Mouse (Mus musculus) retina, embryonic 14.5 days (tissue): ENCODE measurements at regions not wholly inside any gene's neighbourhood (a gene's known extent, or its start where the extent isn't known, plus 50 kb on each side); places are given as distances from the start of the nearest gene placed in this dataset.

ENCODE experiments used
- DNase-seq: peaks from one replicate; pipeline ENCODE4 v3.0.0-alpha.2; 2015; ENCODE audit warnings: low spot score

GRCm38 (mm10) chr4:83915871-83916270 lies 390.5 kb downstream of the Ccdc171 start:
- DNase-seq: no peak

- no peak for DNase-seq
Measured at GRCm38 (mm10) chr4:83917009-83917408, 391.7 kb downstream of the Ccdc171 start.

DNA sequence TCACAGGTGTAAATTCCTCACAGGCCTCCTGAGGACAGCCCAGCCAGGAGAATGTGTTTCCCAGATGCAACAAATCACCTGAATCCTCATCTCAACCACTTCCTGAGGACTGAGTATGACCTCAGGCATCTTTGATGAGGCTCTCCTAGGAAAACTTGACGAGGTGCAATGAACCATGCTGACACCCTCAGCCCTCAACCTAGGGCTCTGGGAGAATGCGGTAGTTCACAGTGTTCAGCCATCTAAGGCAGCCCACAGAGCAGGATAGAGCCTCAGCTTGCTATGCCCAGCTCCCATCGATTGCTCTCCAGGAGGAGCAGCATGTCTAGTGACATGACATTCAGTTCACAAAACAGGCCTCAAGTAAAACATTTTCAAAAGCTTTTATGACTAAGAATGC lies 392.7 kb downstream of the Ccdc171 start:
- DNase-seq: no peak

DNA sequence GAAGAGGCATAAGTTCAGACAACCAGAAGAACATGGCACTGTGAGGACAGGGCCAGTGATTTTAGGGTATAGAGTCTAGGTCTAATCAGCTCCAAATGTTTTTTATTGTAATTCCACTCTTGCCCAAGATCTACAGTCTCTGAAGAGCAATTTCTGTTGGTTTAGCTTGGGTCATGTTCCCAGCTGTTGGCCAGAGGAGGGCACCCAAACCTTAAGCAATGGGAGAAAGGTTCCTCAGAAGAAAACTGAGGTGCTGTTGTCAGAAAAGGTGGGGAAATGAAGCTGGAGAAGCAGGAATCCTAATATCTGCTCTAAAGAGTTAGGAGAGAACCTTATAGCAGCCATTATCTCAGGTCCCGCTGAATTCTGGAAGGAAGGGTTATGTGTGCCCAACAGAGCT lies 393.7 kb downstream of the Ccdc171 start:
- DNase-seq: no peak

DNA sequence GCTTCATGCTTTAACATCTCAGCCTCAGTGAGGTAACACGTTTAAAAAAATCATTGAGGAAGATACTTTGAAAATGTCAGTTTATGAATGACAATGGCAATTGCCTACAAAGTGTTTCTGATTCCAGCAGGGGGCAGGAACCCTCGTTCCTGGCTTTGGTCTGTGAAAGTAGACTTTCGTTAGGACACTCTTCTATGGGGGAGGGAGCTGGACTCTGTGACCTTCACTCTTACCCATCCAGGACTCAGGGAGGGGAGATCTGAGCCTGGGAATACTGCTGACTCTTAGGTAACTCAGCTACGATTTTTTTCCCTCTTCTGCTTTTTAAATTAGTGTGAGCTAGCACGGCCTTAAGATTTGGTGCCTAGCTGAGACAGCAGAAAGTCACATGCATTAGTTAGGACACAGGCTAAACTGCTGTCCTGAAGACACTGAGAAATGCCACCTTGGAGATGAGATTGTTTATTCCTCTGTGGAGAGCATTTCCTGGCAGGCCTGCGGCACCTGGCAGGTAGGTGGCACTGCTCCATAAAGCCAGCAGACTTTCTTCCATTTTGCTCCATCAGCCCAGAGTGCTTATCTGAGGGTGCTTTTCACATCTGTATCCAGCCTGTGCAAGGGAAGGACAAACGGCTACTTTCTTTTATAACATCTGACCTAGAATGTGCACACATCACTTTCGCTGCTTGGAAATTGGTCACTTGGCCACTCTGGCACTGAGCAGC lies 399.9 kb downstream of the Ccdc171 start:
- no peak for DNase-seq

DNA sequence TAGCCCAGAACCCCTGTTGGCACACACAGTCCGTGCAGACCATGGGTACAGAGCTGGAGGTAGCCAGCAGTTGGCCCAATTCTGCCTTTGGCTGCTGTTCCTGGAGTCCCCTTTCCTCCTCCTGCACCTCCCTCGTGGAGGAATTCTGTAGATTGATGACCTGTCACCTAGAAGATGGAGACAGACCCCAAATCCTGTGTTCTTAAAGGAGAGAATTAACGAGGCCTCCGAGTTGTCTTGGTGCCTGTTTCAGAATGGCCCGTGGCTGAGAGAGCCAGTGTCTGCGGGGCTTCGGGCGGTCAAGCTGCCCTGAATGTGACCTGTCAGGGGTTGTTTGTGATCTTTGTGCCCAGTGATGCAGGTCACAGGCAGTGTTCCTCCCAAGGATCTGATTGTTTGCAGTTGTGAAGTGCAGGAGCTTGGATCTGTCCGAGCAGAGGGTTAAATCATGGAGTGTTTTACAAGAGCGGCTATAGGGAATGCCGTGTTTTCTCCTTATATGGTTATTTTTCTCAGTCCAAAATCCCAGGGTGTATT lies 400.9 kb downstream of the Ccdc171 start:
- DNase-seq: peak; percentile 34

DNA sequence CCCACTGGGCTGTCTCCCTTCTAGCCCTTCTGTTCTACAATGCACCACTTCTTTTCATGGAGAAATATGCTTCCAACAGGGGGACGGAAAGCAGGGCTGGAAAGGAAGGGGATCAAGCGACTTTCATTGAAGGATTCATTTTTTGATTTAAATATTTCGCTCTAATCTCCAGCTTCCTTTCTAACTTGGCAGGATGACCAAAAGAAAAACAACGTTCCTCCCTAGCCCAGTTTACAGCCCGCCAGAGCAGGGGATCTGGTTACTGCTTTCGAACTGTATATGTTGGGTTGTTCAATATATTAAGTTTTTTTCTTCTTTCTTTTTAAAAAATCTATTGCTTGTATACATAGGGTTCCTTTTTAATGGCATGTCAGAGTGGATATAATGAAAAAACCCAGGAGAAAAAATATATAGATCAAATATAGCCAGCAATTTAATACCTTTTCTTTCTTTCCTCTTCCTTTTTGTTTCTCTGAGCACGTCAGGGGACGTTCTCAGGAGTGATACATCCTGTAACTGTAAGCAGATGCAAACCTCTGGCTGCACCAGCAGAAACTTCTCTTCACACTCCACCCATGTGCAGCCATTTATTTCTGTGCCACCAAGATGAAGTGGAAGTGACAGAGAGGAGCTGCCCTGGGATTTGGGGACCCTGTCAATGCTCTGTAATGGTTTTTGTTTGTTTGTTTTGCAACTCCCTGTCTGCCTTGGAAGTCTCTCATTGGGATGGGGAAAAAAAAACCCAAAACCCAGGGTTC lies 406.7 kb downstream of the Ccdc171 start:
- no peak for DNase-seq

DNA sequence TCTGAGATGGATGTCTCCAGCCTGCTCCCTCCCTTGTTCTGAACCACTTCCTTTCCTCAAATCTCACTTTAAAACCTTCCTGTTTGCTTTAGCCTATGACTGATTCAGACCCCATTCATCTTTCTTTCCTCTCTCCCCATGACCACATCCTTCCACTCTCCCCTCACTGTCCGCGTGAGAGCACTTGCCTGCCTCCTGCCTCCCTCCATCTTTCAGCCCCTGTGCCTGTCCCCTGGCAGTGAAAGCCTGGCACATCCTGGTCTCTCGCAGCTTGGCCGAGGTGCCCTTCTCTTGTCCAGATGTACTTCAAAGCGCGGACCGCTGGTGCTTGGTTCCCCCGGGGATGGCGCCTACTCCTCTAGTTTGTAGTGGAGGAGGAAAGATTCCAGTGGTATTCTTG lies 416.3 kb downstream of the Ccdc171 start:
- no peak for DNase-seq

DNA sequence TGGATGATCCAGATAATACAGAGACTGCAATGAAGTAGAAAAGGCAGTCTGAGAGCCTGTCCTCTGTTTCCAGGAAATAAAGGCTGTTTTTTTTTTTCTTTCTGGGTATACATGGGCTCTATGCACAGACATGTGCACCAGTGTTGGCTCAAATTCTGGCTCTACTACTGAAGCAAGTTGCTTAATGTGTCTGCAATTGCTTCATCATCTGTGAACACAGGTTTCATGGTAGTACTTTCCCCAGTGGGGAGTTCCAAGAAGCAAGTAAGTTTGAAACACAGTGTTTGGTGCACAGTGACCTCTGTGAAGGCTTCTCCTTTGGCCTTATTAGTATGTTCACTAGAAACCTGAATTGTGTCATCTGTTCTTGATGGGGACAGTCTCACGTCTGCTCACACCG lies 424.3 kb downstream of the Ccdc171 start:
- no peak for DNase-seq

- DNase-seq: no peak
Measured at GRCm38 (mm10) chr4:83950809-83951409, 425.6 kb downstream of the Ccdc171 start.

DNA sequence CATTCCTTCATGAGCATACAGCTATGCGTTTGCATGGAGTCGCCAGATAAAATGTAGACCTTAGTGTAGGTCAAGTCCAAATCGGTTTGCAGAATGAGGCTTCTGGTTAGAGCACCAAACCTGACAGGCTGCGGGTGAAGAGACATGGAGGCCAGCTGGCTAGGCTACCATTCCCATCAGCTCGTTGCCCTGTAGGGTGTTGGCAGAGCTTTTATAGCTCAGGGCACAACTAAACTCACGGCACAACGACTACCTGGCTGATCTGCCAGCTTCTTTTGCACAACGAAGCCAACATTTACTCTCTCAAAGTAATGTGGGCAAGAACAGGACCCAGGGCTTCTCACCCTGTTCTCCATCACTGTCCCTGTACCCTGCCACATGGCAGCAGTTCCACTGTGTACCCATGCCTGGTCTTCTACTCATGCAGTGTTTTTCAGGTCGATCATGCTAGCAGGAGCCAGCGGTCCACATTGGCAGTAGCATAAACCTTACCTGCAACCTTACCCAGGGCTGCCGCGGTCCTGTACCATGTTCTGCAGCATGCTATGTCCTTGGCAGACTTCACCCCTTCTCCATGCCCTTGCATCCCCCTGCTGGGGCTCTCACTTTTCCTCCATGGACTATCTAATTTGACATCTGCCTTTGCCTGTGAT lies 431.0 kb downstream of the Ccdc171 start:
- DNase-seq: no peak

- no peak for DNase-seq
Measured at GRCm38 (mm10) chr4:83957217-83957692, 431.9 kb downstream of the Ccdc171 start.

DNA sequence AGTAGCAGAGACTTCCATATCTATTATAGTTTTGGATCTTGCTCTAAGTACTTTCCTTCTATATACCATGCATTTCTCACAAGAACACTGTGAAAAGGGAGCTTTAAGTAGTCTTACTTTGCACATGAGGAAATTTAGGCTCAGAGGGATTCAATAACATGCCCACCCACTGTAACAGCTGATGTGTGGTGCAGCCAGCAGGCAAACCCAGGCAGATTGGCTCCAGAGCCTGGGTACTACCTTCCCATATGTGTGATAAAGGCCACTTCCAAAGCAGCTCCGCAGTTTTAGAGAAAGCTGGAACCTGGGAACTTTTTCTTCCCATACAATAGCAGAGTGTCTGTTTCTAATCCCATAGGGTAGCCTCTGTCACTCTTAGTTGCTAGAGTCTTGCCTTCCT lies 441.6 kb downstream of the Ccdc171 start:
- DNase-seq: no peak

GRCm38 (mm10) chr4:83973162-83973561 lies 447.8 kb downstream of the Ccdc171 start:
- no peak for DNase-seq

DNA sequence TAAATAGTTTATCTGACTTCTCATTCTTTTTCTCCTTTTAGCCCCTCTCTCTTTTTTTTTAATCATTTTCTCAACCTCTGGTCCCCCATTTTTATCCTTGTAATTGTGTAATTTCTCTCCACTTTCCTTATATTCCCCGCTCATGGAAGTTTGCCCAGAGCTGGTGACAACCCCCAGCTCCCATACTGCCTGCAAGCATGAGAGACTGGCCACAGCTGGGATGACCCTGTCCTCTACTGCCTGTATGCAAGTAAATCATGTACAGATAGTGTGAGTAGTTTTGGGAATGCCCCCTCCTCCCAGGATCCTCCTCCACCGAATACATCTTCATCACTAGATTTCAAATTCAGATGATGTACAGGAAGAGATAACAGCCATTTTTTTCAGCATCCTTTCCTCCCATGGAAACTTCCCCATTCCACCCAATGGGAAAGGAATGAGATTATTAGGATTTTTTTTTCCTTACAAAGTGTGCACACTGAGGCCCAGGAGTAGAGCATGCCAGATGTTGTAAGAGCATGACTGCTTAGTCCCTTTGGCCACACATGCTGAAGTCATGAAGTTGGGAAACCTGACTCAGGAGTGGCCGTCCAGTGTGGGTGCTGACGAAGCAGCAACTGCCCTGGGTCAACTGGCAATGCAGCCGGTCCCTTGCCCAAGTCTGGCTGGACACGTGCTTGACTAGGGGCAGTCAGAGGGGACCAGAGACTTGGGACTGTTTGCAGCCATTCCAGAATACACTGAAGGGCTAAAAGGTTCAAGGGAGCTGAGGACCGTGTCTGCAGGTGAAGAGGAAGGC lies 449.1 kb downstream of the Ccdc171 start:
- no peak for DNase-seq

DNA sequence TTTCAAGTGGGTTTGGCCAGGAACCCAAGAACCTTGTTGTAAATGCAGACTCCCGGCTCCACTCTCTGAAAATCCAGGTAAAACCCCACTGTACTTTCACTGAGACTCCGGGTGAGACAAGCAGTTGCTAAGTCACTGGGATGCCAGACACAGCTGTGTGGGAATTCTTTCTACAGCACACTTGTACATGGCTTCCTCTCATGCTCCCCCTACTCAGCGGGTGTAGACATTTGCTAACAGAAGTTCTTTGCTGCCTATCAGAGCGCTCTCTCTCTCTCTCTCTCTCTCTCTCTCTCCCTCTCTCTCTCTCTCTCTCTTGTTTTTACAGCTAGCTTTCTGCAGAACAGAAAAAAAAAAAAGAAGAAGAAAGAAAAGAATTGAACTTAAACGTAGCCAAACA lies 450.2 kb downstream of the Ccdc171 start:
- no peak for DNase-seq

- peak; percentile 16 for DNase-seq
Measured at GRCm38 (mm10) chr4:83976067-83976466, 450.7 kb downstream of the Ccdc171 start.

GRCm38 (mm10) chr4:83979088-83979487 lies 453.7 kb downstream of the Ccdc171 start:
- no peak for DNase-seq

DNA sequence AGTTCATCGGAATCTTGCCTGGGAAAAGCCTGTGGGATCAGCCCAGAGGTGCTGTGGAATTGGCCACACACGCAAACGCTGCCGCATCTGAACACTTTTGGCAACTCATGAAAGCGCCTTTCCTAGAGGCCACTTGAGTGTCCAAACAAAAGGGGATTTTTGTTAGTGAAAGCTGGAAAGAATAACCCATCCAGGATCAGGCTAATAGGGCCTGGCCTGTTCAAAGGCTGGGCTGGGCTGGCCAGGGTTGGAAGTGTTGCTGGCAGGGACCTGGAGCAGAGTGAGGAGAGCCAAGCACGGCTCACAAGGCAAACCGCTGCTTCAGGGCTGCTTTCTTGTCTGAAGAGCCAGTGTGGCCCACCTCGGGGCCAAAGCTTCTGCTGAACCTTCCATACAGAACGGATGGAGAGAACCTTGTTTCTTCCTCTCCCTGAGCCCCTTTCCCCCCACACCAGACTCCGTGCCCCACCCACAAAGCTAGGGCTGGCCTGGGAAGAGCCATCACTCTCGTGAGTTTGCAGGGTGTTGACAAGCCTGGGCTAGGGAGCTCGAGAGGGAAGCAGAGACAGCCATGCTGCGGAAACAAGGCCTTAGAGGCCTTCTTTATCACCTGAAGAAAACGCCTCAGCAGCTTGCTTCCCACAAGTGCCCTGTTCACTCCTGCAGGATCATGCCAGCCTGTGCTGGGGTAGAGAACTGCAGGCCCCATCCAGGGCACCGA lies 459.5 kb downstream of the Ccdc171 start:
- no peak for DNase-seq

GRCm38 (mm10) chr4:83985451-83985850 lies 460.1 kb downstream of the Ccdc171 start:
- DNase-seq: no peak
